Mouse (Mus musculus): Measurements from ENCODE around the gene Ncf2. TPM values are rescaled to one million over a fixed set of nuclear protein-coding genes. Genes with fewer than 3 reads are reported as not detected.
A peak's percentile ranks its signal among the peaks of the same experiment; 100 is the strongest.

Gene Ncf2
- polyA plus RNA-seq, 1 experiment from 2014 or later, result 2.6 TPM

DNA sequence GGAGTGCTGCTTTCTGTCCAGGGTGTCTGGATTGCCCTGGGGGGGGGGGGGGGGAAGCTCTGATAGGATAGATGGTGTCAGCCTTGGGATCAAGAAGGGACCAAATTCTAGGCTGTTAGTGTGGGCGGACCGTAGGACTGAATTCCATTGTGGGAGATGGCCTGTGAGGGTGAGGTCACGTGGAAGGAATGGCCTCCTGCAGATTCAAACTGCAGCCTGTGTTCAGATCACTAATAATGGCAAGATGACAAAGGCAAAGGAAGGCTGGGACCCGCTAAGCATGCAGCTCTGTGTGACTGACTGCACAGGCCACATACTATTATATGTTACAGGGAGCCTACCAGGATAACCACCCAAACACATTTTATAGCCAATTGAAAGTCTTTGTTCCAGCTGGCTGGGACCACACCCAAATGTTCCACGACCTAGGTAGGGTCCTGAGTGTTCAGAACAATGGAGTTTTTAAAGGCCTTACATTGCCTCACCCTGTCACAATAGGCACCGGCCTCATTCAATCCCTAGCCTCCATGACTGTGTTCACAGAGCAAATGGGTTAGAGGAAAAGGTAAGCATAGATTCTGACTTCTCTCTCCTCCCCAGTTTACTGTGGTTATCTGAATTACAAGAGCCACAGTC is 6.4 kb upstream of the Ncf2 start:
- no peak overlapping the region for H3K27ac ChIP-seq (replicated peaks)
- no peaks in the 10 kb centered on the region for H3K36me3 ChIP-seq (ENCODE audit: control insufficient read depth, insufficient read depth, low read length)
- H3K4me3 ChIP-seq (ENCODE audit: low read depth, low read length), result no peak overlapping the region
- WGBS, result 70% methylated on average over 6 of the region's 6 CpGs
- H3K27me3 ChIP-seq (ENCODE audit: control insufficient read depth, insufficient read depth, low read length), result no peaks in the 10 kb centered on the region
- H3K9ac ChIP-seq (ENCODE audit: low read length), result no peak overlapping the region
- 0 out of 2 replicates have a peak, but pooled peaks cover 3% of the 10 kb centered on the region for H3K4me1 ChIP-seq (replicated peaks; ENCODE audit: control insufficient read depth, insufficient read depth)
- no peak for ATAC-seq (ENCODE audit: low FRiP score, low TSS enrichment)
- H3K9me3 ChIP-seq (ENCODE audit: control insufficient read depth, low read length), result no peaks in the 10 kb centered on the region
- TF ChIP-seq CTCF (IDR thresholded peaks at IDR 0.05; ENCODE audit: low read depth), result no peak
- TF ChIP-seq EP300 (optimal IDR thresholded peaks at IDR 0.05), result no peak
- no peak for DNase-seq (ENCODE audit: low spot score)
- H3K4me2 ChIP-seq (replicated peaks; ENCODE audit: low read depth), result no peak overlapping the region

DNA sequence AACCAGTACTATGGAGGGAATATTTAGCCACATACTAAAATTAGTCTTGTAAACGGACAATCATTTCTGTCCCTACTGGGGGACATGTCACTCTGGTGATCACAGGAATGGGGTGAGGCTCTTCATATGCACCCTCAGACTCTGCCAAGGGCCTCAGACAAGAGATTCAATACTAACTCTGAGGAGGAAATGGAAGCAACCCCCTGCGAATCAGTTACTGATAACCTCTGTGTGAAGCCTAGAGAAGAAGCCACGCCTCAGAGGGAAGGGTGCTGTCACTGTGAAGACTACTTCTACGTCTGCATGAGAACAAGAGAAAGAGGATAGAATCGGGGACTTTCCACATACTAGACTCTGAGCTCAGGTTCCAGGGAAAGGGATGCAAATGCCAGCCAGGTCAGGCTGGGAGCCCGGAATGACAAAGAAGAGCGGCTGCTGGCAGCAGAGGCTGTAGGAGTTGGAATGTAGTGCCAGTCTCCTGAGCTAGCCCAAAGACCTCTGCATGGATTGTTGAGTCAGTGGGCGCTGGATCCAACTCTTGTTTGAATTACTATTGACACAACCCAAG is 4.2 kb upstream of the Ncf2 start:
- ATAC-seq (ENCODE audit: low FRiP score, low TSS enrichment), result no peak
- H3K27ac ChIP-seq (replicated peaks), result no peak overlapping the region
- no peak overlapping the region for H3K4me2 ChIP-seq (replicated peaks; ENCODE audit: low read depth)
- TF ChIP-seq CTCF (IDR thresholded peaks at IDR 0.05; ENCODE audit: low read depth) (no peak), EP300 (optimal IDR thresholded peaks at IDR 0.05) (no peak)
- no peaks in the 10 kb centered on the region for H3K27me3 ChIP-seq (ENCODE audit: control insufficient read depth, insufficient read depth, low read length)
- no peaks in the 10 kb centered on the region for H3K9me3 ChIP-seq (ENCODE audit: control insufficient read depth, low read length)
- no peak overlapping the region for H3K9ac ChIP-seq (ENCODE audit: low read length)
- H3K4me1 ChIP-seq (replicated peaks; ENCODE audit: control insufficient read depth, insufficient read depth), result 0 out of 2 replicates have a peak, but pooled peaks cover 3% of the 10 kb centered on the region
- H3K36me3 ChIP-seq (ENCODE audit: control insufficient read depth, insufficient read depth, low read length), result no peaks in the 10 kb centered on the region
- 60% methylated on average over 8 of the region's 8 CpGs for WGBS
- no peak for DNase-seq (ENCODE audit: low spot score)
- H3K4me3 ChIP-seq (ENCODE audit: low read depth, low read length), result no peak overlapping the region

DNA sequence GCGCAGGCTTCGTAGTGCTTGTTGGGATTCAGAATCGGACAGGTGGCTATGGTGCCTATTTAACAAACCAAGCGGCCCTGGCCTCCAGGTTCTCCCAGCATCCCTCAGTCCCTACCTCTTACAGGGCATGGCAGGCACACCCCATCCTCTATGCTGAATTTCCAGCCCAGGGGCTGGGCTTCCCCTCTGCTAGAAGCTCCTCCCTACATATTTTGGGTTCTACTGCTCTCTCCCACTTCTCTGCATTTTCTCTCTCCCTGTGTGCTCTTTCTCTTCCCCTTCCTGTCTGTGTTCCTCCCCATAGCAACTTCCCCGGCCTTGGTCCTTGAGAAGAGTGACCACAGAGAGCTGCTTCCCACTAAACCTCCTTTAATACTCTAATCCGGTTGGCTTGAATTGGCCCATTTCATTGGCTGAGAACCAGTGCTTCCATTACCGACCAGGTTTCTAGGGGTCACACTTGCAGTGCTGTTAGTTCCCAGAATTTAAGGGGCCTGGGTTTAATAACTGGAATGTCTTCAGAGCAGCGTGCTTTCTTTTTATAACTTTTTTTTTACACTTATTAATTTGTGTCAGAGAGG is 3.2 kb upstream of the Ncf2 start:
- no peaks in the 10 kb centered on the region for H3K36me3 ChIP-seq (ENCODE audit: control insufficient read depth, insufficient read depth, low read length)
- no peak for TF ChIP-seq CTCF (IDR thresholded peaks at IDR 0.05; ENCODE audit: low read depth)
- no peak for TF ChIP-seq EP300 (optimal IDR thresholded peaks at IDR 0.05)
- WGBS, result 74% methylated on average over 8 of the region's 8 CpGs
- no peak overlapping the region for H3K4me2 ChIP-seq (replicated peaks; ENCODE audit: low read depth)
- no peaks in the 10 kb centered on the region for H3K9me3 ChIP-seq (ENCODE audit: control insufficient read depth, low read length)
- ATAC-seq (ENCODE audit: low FRiP score, low TSS enrichment) (peak; percentile 60; the same call in 1 of the 2 replicates), DNase-seq (ENCODE audit: low spot score) (no peak)
- H3K4me3 ChIP-seq (ENCODE audit: low read depth, low read length), result no peak overlapping the region
- H3K4me1 ChIP-seq (replicated peaks; ENCODE audit: control insufficient read depth, insufficient read depth), result no peaks in the 10 kb centered on the region
- 0 out of 2 replicates have a peak overlapping the region, but pooled peaks have one; percentile 8 for H3K27ac ChIP-seq (replicated peaks)
- no peak overlapping the region for H3K9ac ChIP-seq (ENCODE audit: low read length)
- H3K27me3 ChIP-seq (ENCODE audit: control insufficient read depth, insufficient read depth, low read length), result no peaks in the 10 kb centered on the region

DNA sequence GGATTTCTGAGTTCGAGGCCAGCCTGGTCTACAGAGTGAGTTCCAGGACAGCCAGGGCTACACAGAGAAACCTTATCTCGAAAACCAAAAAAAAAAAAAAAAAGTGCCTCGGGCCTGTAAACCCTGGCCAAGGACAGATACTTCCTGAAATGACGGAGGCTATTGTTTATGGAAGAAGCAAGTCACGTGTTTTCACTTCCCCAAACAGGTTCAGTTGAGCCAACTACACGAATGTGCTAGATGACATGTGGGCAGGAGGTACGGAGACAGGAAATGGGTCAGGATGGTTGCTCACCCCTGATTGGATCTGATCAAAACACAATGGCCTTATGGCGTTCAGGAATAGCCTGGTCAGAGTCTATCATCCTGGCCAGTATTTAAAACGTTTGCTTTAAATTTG is 1.9 kb upstream of the Ncf2 start:
- ATAC-seq (ENCODE audit: low FRiP score, low TSS enrichment) (no peak), DNase-seq (ENCODE audit: low spot score) (no peak)
- Histone ChIP-seq H3K4me1 (replicated peaks; ENCODE audit: control insufficient read depth, insufficient read depth) (no peaks in the 10 kb centered on the region), H3K9ac (ENCODE audit: low read length) (no peak overlapping the region), H3K27ac (replicated peaks) (no peak overlapping the region), H3K27me3 (ENCODE audit: control insufficient read depth, insufficient read depth, low read length) (no peaks in the 10 kb centered on the region), H3K4me3 (ENCODE audit: low read depth, low read length) (no peak overlapping the region), H3K36me3 (ENCODE audit: control insufficient read depth, insufficient read depth, low read length) (no peaks in the 10 kb centered on the region), H3K4me2 (replicated peaks; ENCODE audit: low read depth) (no peak overlapping the region), H3K9me3 (ENCODE audit: control insufficient read depth, low read length) (no peaks in the 10 kb centered on the region)
- WGBS, result 61% methylated on average over 9 of the region's 9 CpGs
- no peak for TF ChIP-seq CTCF (IDR thresholded peaks at IDR 0.05; ENCODE audit: low read depth)
- TF ChIP-seq EP300 (optimal IDR thresholded peaks at IDR 0.05), result no peak

DNA sequence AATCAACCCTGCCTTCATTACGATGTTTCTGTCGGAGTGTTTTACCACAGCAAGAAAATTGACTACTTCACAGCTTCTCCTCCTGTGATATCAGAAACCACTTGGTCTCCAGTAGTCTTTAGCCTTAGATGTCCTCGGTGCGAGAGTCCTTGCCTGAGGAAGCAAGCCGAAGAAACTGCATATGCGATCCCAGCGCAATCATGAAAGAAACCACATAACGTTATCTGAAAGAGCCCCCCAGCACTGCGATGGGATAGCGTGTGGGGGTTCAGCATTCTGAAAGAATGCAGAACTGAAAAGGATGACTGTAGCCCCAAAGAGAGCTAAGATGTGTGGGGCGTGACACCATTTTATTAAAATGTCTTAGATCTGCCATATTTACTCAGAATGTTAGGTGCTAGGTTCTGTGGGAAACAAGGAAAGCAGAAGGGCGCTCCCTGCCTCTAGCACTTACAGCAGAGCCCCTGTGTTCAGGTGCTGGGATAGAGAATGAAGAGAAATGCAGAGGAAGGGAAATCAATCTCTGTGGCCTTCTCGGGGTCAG is 711 bp downstream of the Ncf2 start:
- H3K4me2 ChIP-seq (replicated peaks; ENCODE audit: low read depth), result no peak overlapping the region
- 0 out of 2 replicates have a peak overlapping the region, but pooled peaks have one; percentile 24 for H3K27ac ChIP-seq (replicated peaks)
- no peaks in the 10 kb centered on the region for H3K27me3 ChIP-seq (ENCODE audit: control insufficient read depth, insufficient read depth, low read length)
- DNase-seq (ENCODE audit: low spot score), result no peak
- no peak overlapping the region for H3K4me3 ChIP-seq (ENCODE audit: low read depth, low read length)
- no peaks in the 10 kb centered on the region for H3K4me1 ChIP-seq (replicated peaks; ENCODE audit: control insufficient read depth, insufficient read depth)
- TF ChIP-seq EP300 (optimal IDR thresholded peaks at IDR 0.05) (no peak), CTCF (IDR thresholded peaks at IDR 0.05; ENCODE audit: low read depth) (no peak)
- WGBS, result 83% methylated on average over 13 of the region's 13 CpGs
- H3K36me3 ChIP-seq (ENCODE audit: control insufficient read depth, insufficient read depth, low read length), result no peaks in the 10 kb centered on the region
- no peak overlapping the region for H3K9ac ChIP-seq (ENCODE audit: low read length)
- no peaks in the 10 kb centered on the region for H3K9me3 ChIP-seq (ENCODE audit: control insufficient read depth, low read length)
- ATAC-seq (ENCODE audit: low FRiP score, low TSS enrichment), result no peak

DNA sequence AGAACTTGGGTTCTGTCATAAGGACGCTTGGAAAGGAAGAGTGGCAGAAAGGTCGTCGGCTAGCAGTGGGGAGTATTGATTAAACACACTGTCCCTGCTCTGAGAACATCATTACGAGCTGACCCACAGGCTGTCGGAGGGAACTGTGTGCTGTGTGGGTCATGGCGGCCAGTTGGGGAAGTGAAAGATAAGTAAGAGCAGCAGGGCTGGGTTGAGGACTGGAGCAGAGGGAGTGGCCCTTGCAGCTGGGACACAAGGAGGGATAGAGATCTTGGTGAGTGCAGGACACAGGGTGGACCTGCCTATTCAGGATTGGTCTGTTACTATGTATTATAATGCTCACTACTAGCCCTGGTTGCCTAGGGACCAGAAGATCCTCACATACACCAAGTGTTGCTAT is 4.9 kb downstream of the Ncf2 start:
- TF ChIP-seq CTCF (IDR thresholded peaks at IDR 0.05; ENCODE audit: low read depth), result no peak
- no peak for TF ChIP-seq EP300 (optimal IDR thresholded peaks at IDR 0.05)
- no peak overlapping the region for H3K27ac ChIP-seq (replicated peaks)
- no peaks in the 10 kb centered on the region for H3K4me1 ChIP-seq (replicated peaks; ENCODE audit: control insufficient read depth, insufficient read depth)
- no peaks in the 10 kb centered on the region for H3K9me3 ChIP-seq (ENCODE audit: control insufficient read depth, low read length)
- DNase-seq (ENCODE audit: low spot score) (no peak), ATAC-seq (ENCODE audit: low FRiP score, low TSS enrichment) (no peak)
- H3K4me2 ChIP-seq (replicated peaks; ENCODE audit: low read depth), result no peak overlapping the region
- no peaks in the 10 kb centered on the region for H3K27me3 ChIP-seq (ENCODE audit: control insufficient read depth, insufficient read depth, low read length)
- no peak overlapping the region for H3K9ac ChIP-seq (ENCODE audit: low read length)
- H3K36me3 ChIP-seq (ENCODE audit: control insufficient read depth, insufficient read depth, low read length), result no peaks in the 10 kb centered on the region
- 69% methylated on average over 6 of the region's 6 CpGs for WGBS
- H3K4me3 ChIP-seq (ENCODE audit: low read depth, low read length), result no peak overlapping the region
